Mouse (Mus musculus) MEL-GATA-1-ER (cell line): ENCODE measurements around the gene C2cd4a.

Experiments
- DNase-seq: peaks from one replicate; pipeline ENCODE4 v3.0.0-alpha.2; 2012; ENCODE audit warnings: low read depth; ENCODE audit errors: extremely low read depth

Gene C2cd4a

DNA sequence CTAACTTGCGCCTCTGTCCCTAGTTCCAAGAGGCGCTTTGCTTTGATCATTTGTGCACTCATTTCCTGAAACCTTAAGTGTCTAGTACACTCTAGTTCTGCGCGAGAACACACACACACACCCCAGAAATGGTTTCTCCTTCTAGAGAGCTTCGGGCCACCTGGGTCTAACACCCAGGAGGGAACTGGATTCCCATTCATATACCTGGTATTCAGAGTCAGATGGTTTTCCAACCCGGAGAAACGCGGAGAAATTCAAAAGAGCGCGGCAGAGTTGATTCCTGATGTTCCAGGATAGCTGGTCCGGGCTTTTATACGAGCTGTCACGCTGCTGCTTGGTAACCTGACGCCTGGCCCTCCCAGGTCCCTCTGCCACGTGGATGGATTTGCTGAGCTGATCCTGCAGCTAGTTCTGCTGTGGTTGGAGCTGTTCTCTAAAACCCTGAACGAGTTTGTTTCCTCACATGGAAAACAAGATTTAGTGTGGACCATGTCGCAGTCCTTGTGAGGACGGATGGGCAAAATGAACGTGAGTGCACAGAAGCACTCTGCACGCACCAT, at the start of gene C2cd4a:
TSS of gene C2cd4a (minus strand) at position 285 of the 560 bp plus-strand sequence.
- no peak for DNase-seq

DNA sequence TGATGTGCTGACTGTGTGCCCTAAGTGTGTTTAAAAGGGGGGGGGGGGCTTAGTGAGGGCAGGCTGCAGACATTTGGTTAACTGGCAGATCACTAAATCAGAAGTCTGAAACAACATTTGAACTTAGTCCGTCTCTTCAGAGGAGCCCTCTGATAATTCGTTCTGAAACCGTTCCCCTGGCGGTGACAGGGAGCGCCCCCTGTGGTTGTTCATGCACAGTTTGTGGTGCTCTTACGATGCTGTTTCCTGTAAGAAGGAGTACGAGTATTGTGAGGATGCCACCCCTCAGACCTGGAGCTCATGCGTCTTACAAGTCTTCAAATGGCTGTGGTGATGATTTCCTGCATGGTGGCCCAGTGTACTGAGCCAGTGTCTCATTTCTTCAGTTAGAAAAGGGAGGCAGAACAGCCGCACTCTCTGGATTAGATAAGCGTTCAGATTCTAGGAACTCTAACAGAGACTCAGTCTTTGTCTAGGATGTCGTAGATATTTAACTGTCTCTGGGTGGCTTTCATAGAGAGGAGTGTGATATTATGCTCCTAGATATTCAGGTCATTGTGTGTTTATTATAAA, 46.2 kb upstream of the C2cd4a start:
- DNase-seq, result peak; percentile 85

GRCm38 (mm10) chr9:67877081-67877718, 45.1 kb upstream of the C2cd4a start:
- peak; percentile 82 for DNase-seq

DNA sequence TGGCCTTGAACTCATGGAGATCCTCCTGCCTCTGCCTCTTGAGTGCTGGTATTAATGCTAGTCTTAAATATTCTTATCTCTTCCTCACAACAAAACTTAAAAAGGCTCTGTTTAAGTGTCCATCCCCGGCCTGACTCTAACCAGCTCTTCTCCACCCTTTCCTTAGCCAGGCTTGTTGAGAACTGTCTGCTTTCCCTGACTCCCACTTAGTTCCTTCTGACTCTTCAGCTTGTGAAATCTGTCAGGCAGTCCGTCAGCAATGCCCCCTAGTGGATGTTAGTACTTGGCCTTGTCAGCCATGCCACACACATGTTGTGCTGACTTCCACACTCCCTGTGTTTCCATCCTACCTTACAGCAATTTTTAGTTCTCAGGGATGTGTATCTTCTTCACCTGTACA, 43.2 kb upstream of the C2cd4a start:
- DNase-seq, result peak; percentile 56

DNA sequence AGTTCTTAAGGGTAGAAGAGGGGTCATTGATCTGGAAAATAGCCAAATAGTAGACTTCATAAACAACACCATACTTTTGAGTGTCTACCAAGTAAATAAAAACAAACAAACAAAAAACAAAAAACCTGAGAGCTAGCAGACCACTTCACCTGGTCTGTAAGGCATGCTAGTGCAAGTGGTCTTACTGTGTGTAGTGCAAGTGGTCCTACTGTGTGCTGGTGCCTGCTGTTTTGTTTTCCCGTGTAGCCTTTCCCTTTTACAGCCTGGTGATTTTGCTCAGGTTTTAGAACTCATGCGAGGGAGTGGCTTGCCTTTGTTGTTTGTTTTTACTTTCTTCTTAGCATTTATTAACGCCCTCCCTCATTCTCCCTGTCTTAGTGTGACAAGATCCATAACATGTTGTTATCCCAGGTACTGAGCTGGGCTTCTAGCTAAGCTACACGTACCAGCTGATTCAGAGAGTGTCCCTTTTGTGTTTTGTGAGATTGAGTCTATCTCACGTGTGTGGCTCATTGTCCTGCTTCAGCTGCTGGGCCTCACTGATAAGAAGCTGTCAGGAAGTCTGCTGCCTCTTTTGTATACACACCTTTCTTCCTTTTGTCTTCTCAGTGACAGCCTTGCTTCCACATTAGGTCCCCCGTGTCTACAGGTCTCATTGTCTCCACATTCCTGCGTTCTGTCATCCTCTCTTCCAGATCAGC, 42.5 kb upstream of the C2cd4a start:
- peak; percentile 69 for DNase-seq

DNA sequence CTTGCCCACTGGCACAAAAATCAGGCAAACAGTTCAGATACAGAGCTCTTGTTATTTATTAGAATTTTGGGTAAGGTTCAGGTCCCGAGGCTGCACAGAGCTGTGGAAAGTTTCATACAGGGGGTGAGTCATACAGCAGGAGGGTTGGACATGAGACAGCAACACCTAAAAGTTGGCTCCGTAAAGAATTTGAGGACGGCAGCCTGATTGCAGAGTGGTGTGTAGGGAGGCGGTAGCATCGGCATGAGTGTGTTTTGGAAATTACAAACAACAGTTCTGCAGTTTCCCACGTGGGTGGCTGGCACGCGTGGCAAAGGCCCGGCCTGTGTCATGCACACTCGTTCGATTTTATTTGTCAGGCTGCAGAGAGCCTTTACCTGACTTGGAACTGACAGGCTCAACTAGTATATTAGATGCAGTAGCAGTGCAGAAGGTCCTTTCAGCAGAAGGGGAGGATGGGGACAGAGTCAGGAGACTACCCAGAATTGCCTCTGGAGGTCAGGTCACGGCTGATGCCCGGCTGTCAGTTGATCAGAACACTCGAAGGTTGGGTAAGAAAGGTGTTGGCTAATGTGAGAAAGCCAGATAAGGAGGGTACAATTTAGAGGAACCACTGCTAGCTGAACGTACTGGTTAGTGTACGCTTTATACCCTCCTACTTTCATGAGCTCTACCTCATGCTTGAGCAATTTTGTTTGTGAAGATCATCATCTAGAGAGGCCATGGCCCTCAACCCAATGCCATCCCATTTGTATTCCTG, 37.7 kb upstream of the C2cd4a start:
- DNase-seq, result peak; percentile 71

DNA sequence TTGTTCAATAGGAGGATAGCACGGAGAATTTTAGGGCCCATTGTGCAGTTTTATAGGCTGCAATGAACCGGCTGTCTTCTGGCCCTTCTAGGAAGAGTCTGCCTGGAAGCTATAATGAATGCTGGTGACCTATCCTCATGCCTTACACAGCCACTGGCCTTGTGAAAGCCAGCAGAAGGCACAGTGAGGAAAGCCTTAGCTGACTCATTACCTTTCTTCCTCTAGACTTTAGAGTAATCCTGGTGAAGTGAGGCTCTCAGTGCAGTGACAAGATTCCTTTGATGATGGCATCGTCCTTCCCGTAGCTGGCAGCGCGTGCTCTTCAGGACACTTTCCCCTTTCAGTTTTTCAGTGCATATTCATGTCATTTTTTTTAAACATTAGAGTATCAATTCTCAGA, 35.3 kb upstream of the C2cd4a start:
- no peak for DNase-seq

- no peak for DNase-seq
Measured at GRCm38 (mm10) chr9:67865411-67865810, 33.3 kb upstream of the C2cd4a start.

DNA sequence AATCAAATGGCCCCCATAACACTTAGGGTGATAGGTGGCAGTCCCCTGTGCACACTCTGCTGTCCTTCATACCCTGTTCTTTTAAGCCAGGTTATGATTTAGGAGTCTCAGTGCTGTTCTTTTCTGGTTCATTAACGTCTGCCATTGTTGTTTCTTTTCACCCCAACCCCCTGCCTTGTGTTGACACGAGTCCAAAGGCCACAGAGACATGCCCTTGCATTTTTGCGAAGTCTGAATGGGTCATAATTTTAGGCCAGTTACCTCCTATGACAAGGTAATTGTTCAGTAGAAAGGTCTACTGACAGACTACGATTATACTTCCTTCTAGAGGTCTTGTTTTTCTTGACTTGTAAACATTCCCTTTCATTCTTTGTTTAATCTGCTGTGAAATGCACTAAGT, 31.9 kb upstream of the C2cd4a start:
- DNase-seq, result no peak

- no peak for DNase-seq
Measured at GRCm38 (mm10) chr9:67863332-67863731, 31.2 kb upstream of the C2cd4a start.

- DNase-seq, result peak; percentile 87
Measured at GRCm38 (mm10) chr9:67860273-67860672, 28.1 kb upstream of the C2cd4a start.

DNA sequence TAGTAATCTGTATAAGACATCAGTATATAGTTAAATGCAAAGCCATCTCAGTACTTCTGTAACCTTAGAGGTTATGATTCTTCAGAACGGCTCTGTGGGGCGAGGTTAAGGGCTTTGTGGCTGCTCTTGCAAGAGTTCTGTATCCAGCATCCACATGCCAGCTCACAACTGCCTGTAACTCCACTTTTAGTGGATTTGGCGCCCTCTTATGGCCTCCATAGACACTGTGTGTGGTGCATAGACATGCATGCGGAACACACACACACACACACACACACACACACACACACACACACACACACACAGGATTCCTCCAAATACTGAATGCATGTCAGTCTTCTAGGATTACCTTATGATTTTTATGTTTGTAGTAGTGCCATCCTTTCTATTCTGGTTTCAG, 19.0 kb upstream of the C2cd4a start:
- DNase-seq, result peak; percentile 37

DNA sequence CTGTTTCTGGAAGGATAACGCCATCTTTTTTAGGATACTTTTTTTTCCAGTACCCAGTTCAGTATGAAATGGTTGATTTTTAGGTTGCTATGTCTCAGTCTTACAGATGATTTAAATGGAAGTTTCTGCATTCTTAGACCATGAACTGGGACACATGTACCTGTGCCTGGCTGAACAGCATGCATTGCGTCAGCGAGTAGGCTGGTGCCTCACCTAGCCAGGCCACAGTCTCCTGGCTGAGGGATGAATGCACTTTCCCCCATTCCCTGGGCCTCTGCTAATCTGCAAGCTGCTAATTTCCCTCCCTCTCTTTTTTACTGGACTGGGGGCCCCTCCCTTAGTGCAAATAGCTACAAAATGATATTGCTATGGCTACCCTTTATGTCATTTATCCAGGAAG, 17.7 kb upstream of the C2cd4a start:
- DNase-seq, result no peak

DNA sequence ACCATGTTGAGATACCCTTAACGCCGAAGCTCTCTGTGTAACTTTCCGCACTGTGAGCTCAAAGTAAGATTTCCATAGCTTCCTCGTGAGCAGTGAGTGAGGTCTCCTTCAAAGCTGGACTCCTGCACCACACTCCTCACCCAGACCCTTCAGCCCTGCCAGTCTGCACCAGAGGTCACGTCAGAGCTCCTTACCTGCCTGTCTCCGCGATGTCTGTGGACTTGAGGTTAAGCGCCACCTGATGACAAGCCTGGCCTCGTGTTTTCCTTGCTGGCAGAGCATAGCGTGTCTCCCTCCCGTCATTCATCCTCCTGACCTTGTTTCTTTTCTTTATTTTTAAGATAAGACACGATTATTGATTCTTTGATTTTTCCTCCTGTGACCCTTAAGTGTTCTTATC, 17.3 kb upstream of the C2cd4a start:
- no peak for DNase-seq

DNA sequence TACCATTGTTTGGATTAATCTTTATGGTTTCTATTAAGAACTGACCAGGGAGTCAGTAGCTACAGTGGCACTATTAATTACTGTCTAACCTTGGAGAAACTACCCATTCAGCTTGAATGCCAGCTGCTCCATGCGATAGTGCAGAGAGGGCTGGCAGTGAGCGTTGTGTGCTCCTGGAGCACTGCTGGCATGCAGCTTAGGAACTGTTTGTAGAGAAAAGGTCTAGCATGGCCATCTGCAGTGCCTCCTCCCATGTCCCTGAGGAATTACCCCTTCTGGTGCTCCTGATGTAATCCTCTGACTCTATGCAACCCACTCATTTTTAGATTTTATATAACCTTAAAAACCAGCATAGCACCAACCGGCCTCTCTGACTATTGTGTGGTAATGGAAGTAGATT, 15.5 kb upstream of the C2cd4a start:
- DNase-seq, result no peak

DNA sequence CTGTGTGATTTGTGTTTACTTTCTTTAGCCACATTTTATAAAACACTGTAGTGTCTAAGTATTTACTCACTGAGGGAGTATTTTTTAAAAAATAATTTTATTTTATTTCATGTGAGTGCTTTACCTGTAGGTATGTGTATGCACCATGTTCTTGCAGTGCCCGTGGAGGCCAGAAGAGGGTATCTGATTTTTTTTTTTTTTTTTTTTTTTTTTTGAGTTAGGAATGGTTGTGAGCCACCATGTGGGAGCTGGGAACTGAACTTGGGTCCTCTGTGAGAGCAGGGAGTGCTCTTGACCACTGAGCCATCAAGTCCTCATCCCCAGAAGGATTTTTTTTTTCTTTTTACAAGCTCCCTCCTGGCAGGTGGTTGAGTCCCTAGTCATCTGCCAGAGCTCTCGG, 14.0 kb upstream of the C2cd4a start:
- no peak for DNase-seq

- DNase-seq, result no peak
Measured at GRCm38 (mm10) chr9:67845648-67846047, 13.5 kb upstream of the C2cd4a start.

- DNase-seq, result no peak
Measured at GRCm38 (mm10) chr9:67845012-67845411, 12.9 kb upstream of the C2cd4a start.

- peak; percentile 20 for DNase-seq
Measured at GRCm38 (mm10) chr9:67842797-67843196, 10.7 kb upstream of the C2cd4a start.

- DNase-seq, result peak; percentile 26
Measured at GRCm38 (mm10) chr9:67839981-67840859, 8.1 kb upstream of the C2cd4a start, which contains the start of gene Vps13c. Vps13c (plus strand) TSS chr9:67840396.

GRCm38 (mm10) chr9:67837311-67837710, 5.2 kb upstream of the C2cd4a start:
- DNase-seq, result no peak
